Mouse (Mus musculus): ENCODE data around the gene Taf5l.
"Not testable (repeated sequence)": the region's sequence is repeated elsewhere in the genome, so short reads cannot be mapped to it uniquely, and the experiment has no call there.

DNA sequence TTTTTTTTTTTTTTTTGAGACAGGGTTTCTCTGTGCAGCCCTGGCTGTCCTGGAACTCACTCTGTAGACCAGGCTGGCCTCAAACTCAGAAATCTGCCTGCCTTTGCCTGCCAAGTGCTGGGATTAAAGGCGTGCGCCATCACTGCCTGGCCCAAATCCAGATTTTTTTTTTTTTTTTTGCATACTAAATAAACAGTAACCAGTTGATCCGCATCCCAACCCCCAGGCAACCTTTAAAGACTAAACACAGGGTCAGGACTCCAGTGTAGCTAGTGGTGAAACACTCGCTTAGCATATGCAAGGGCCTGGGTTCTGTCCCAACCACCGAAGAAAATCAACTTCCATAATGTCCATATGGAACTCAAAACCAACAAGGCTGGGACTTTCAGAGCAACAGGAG, 60.6 kb downstream of the Taf5l start:
- TF ChIP-seq CTCF (IDR thresholded peaks at IDR 0.05; ENCODE audit: control insufficient read depth, insufficient read depth, low read length); POLR2A (IDR thresholded peaks at IDR 0.05; ENCODE audit: borderline replicate concordance, control insufficient read depth, low read depth, low read length): not testable (repeated sequence)

Measured in bone marrow, adult 2 months (tissue).